Mouse (Mus musculus) lung, postnatal 10 days (tissue): ENCODE measurements around the gene Desi2.
"Not testable (repeated sequence)": the region's sequence is repeated elsewhere in the genome, so short reads cannot be mapped to it uniquely, and the experiment has no call there.

Experiments
- DNase-seq: peaks from one replicate; pipeline ENCODE4 v3.0.0; 2021

The Desi2 gene

DNA sequence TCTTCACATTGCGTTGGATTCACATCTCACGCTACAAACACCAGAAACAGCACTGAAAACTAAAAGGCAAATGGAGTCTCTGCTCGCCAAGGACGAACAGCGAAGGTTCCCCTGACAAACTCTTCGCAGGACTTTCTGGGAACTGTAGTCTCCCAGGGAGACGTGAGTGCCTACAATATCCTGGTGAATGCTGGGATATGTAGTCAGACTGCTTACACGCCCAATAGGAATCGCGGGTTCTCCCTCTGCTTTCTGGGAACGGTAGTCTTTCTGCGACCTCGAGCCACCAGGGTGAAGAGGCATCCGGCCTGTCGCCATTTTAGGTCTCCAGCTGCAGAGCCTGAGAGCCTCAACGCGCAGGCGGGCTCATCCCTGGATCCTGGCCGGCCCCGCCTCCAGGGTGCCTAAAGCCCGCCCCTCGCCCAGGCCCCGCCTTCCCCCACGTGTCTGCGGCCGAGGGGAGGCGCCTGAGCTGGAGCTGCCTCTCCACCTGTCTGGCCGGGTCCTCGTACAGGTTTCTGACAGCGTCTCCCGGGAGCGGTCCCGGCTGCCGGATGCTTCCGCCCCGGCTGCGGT, at the start of gene Desi2:
TSS of gene Desi2 (plus strand) at position 202 of the 576 bp plus-strand sequence.
- peak; percentile 97 for DNase-seq

DNA sequence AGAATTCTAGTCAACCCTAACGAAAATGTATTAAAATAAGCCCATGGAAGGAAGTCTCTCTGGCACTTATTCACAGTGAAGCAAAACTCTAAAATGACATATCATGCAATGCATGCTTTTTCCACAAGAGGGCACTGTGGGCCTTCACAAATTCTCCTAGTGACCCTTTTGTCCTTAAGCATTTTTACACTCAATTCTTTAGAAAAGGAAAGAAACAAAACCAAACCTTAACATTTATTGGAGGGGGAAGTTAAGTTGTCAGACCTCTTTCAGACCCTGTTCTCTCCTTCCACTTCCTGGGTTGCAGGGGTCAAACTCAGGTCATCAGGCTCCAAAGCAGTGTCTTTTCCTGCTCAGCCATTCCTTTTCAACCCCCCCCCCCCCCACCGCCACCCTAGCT, 40.7 kb upstream of the Desi2 start:
- peak; percentile 33 for DNase-seq

DNA sequence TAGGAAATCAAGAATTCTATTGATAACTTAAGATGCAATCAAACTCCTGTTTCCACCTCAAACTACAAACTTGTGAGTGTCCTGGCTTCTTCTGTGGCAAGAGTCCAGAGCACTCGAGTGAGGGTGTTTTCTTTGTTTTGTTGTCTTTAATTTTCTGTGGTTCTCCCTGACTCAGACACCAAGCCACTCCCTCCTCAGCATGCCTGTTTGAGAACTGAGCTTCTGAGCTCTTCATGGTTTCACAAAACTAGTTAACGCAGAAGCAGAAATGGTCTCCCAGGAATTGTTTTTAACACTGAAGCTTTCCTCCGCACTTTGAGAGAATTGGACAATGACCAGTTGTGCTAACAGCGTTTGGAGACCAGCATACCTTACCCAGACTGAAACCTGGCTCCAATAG, 40.3 kb upstream of the Desi2 start:
- DNase-seq, result peak; percentile 12

GRCm38 (mm10) chr1:178182251-178182650, 5.0 kb upstream of the Desi2 start:
- DNase-seq, result no peak

DNA sequence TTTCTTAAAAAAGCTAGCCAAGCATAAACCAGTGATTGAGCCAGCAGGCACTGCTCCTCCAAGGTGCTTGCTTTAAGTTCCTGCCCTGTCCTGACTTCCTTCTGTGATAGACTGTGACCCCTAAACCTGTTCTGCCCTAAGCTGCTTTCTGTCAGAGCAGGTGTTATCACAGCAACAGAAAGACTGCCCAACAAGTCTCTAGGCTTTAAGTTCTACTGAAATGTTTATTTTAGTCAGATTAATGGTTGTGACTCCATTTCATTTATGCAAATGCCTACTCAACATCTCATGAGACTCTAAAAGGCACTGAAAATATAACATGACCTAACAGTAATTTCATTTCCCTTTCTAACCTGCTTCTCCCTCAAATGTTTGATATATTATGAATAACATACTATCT, 1.6 kb upstream of the Desi2 start:
- DNase-seq, result no peak

DNA sequence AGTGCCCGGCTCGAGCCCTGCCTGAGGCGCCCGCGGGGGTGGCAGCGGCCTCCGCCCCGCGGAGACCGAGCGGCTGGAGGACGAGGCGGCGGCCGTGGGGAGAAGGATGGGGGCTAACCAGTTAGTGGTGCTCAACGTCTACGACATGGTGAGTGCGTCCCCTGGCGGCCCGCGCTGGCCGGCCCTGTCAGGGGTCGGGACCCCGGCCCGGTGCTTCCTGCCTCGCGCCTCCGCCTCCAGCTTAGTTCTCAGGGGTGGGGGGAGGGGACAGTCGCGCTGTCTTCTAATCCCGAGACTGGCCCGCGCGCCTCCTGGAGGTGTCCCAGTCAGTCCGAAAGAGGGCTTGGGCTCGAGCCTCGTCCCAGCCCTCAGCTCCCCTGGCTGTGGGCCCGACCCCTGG, 593 bp downstream of the Desi2 start:
- peak; percentile 79 for DNase-seq

GRCm38 (mm10) chr1:178188386-178188785, 1.2 kb downstream of the Desi2 start:
- DNase-seq, result peak; percentile 15

DNA sequence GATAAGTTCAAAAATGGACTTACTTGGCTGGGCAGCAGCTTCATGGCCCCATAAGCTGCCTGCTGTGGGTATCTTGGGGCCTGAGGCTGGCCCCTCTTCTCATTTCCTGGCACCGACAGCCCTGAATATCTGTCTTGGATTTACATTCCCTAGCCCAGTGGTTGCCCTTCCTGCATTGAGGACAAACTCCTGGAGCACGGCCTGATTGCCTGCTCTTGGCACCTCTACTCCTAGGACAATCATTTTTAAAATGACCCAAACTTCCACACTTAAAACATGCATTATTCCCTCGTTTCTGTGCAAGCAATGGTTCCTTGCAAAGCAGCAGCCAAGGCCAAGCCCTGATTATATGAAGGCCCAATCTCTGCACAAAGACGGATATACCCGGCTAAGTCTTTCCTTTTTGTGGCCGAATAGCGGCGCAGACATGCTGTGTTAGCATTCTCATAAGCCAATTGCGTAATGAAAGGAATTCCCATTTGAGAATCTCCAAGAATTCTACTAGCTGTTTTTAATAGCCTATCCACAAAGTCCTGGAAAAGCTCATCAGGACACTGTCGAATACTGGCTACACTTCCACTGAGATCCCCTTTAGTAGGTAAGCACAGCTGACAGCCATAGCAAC, 18.6 kb downstream of the Desi2 start:
- DNase-seq, result peak; percentile 32

GRCm38 (mm10) chr1:178207856-178208255, 20.6 kb downstream of the Desi2 start:
- DNase-seq, result not testable (repeated sequence)

- peak; percentile 65 for DNase-seq
Observed at GRCm38 (mm10) chr1:178209966-178210365, 22.7 kb downstream of the Desi2 start.

GRCm38 (mm10) chr1:178217157-178217556, 29.9 kb downstream of the Desi2 start:
- no peak for DNase-seq

GRCm38 (mm10) chr1:178218305-178218704, 31.1 kb downstream of the Desi2 start:
- no peak for DNase-seq

DNA sequence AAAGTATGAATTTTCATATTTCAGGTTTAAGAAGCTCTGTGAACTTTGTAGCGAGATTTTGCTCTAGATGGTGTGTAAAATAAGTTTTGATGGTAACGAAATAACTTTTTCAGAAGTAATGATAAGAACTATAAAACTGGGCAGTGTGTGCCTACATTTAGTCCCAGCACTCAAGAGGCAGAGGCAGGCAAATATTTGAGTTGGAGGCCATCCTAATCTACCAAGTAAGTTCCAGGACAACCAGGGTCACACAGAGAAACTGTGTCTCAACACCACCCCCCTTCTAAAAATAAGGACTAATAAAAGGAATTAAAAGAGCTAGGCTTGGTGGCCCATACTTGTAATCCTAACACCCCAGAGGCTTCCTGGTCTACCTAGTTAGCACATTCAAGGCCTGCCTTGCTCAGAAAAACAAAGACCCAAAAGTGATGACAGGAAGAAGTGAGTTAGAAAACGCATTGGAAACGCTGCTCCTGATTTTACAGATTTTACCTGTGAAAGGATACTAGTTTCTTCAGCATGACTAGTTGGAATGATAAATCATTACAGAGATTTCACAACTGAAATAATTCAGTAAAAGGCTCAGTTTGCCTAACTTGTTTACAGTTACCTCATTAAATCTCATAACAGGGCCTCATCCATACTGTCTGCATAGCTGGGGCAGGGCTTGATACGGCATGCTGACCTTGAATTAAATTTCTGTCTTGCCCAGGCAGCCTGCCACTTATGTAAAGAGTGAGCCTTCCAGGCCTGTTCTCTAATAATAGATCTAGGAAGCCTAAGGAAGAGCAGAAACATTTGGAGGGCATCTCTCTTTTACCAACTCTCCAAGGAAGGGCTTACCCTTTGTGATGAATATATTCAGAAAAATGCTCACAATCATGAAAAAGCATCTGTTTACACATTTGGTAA, 32.2 kb downstream of the Desi2 start:
- DNase-seq, result peak; percentile 13

GRCm38 (mm10) chr1:178228888-178229287, 41.7 kb downstream of the Desi2 start:
- not testable (repeated sequence) for DNase-seq

DNA sequence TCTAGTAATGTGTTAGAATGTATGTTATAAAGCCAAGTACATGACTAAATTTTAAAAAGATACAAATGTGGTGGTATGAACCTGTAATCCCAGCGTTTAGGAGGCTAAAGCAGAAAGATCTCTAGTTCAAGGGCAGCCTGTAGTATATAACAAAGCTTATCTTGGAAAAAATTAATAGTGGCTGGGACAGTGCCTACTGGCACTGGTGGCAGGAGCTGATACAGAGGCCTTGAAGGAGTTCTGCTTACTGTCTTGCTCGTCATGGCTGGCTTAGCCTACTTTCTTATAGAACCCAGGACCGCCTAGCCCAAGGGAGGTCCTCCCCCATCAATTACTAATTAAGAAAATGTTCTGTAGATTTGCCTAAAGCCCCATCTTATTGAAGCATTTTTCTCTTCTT, 46.9 kb downstream of the Desi2 start:
- no peak for DNase-seq

GRCm38 (mm10) chr1:178235919-178236466, 48.8 kb downstream of the Desi2 start:
- DNase-seq, result no peak

GRCm38 (mm10) chr1:178238676-178239075, 51.5 kb downstream of the Desi2 start:
- DNase-seq, result no peak

GRCm38 (mm10) chr1:178241884-178242508, 54.8 kb downstream of the Desi2 start:
- no peak for DNase-seq

GRCm38 (mm10) chr1:178248107-178248820, 61.0 kb downstream of the Desi2 start:
- no peak for DNase-seq

DNA sequence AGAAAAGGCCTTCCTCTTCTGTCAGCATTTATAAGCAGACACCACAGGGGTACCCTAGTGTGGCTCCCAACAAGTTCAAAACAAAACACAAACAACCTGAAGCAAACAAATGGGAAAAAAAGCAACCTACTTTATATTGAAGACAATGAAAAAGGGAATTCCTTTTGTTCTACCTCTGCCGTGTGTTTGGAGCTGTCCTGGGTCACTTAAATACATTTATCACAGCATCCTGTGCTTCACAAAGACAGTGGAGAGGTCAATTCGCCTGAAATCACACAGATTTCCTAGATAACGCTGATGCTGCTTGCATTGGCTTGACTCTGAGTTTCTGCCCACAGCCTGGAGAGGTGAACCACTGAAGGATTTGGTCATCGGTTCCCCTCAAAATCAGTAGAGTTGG, 67.4 kb downstream of the Desi2 start:
- no peak for DNase-seq

- no peak for DNase-seq
Observed at GRCm38 (mm10) chr1:178256351-178256750, 69.1 kb downstream of the Desi2 start.

GRCm38 (mm10) chr1:178258821-178259220, 71.6 kb downstream of the Desi2 start:
- DNase-seq, result no peak
